Mouse (Mus musculus) layer of hippocampus, adult 11-12 months (tissue): ENCODE data around the gene Spata13.

Source experiments
- DNase-seq: peaks from one replicate; pipeline ENCODE4 v3.0.0; 2022; ENCODE audit warnings: low spot score

Gene Spata13

DNA sequence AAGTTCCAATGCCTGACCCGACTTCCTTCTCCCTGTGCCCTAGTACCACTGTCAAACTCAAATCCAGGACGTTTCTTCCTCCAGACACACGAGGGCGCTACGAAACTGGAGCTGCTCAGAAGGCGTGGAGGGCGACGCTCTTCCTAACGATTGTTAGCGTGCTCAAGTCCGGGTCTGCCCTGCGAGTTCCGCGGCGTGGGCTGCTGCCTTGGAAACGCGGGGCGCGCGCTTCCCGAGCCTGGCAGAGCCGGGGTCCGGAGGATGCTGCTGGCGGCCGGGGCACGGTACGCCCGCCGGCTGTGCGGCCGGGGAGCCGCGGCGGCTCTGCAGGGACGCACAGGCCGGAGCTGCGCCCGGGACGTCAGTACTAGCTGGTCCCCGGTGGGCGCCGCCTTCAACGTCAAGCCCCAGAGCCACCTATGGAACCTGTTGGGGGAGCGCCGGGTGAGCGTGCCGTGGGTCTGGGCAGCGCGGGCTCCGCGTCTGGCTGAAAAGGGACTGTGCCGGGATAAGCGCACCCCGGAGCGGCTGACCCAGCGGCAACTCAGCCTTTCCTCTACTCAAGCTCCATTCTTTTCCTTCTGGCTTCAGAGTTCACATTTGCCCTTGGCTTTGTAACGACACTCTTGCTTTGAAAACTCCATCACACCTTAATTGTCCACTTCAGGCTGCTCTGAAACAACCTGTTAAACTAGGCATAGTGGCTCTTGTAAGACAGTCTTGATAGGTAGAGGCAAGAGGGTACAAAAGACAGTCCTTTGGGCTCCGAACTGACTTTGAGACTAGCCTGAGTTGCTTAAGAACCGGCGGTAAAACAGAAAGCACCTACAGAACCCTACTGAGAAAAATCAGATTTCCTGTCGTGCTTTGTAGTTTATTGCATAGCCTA lies 150.9 kb downstream of the Spata13 start, which contains the start of gene Mipep:
Gene Mipep, plus strand, starts transcription at position 147 of the 889 bp plus-strand sequence.
- DNase-seq, result peak; percentile 84

DNA sequence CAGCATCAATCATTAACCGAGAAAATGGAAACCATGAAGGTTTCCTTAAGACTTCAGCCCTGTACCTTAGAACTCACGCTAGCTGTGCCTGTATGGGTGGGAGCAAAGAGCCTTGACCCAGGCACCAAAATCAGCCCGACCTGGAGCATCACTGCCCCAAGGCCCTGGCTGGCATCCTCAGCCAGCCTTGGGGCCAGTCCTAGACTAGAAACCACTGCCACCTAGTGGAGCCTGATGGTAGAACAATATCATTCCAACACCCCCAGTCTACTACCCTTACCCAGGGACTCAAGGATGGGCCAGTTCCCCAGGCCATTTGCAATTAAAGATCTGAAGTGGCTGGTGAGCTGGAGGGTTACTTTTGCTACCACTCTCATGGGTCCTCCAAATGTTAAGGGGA lies 156.3 kb downstream of the Spata13 start:
- peak; percentile 64 for DNase-seq

DNA sequence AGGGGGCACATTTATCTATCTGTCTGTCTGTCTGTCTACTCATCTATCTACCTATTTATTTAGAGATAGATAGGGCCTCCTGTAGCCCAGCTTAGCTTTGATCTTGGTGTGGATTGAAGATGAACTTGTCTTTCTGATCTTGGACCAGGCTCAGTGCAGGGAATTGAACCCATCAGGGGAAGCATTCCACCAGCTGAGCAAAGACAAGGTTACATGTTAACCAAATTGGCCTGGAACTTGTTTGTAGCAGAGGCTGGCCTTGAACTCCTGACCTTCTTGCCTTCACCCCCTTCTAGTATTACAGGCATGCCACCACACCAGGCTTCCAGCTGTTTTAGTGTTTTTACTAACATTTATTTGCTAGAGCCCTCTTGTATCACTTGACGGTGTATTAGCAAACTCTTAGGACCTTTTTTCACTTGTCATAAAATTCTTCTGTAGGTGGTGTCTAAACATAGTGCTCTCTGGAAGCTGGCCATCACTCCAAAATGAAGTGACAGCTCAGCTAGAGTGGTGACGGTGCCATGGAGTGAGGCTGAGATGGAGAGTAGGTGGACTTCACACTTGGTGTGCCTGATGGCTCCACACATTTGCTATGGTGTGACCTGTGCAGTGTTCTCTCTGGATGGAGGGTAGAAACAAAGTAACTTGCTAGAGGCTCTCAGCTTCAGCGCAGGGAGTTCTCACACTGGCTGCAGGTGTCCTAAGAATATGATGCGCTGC lies 163.0 kb downstream of the Spata13 start:
- DNase-seq, result no peak

DNA sequence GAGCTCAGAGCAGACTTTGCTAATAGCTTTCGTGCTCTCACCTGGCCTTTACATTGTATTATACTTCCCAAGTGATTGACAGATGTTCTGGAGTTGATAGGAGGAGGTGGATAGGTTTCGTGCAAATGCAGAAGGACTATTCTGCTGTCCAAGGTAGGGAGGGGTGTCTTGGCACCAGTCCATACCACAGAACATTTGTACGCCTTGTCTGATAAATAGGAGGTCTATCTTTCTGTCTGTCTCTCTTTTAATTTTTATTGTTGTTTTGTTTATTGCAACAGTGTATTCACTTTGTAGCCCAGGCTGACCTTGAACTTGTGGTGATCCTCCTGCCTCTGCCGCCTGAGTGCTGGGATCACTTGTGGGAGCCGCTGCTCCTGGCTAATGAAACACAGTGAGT lies 163.8 kb downstream of the Spata13 start:
- DNase-seq, result no peak

DNA sequence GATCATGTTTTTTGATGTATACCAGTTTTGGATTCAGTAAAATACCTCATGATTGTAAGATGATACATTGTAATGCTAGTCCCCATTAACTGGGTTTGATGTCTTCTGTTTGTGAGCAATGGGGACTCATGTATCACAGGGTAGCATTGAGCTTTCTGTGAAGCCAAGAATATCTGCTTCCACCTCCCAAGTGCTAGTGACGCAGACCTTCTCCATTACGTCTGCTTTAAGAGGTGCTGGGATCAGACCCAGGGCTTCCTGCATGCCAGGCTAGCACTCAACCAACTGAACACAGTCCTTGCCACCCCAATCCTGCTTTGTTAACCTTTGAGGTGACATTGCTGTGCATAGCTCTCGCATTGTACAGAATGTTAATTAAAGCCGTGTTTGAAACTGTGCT lies 164.9 kb downstream of the Spata13 start:
- no peak for DNase-seq

DNA sequence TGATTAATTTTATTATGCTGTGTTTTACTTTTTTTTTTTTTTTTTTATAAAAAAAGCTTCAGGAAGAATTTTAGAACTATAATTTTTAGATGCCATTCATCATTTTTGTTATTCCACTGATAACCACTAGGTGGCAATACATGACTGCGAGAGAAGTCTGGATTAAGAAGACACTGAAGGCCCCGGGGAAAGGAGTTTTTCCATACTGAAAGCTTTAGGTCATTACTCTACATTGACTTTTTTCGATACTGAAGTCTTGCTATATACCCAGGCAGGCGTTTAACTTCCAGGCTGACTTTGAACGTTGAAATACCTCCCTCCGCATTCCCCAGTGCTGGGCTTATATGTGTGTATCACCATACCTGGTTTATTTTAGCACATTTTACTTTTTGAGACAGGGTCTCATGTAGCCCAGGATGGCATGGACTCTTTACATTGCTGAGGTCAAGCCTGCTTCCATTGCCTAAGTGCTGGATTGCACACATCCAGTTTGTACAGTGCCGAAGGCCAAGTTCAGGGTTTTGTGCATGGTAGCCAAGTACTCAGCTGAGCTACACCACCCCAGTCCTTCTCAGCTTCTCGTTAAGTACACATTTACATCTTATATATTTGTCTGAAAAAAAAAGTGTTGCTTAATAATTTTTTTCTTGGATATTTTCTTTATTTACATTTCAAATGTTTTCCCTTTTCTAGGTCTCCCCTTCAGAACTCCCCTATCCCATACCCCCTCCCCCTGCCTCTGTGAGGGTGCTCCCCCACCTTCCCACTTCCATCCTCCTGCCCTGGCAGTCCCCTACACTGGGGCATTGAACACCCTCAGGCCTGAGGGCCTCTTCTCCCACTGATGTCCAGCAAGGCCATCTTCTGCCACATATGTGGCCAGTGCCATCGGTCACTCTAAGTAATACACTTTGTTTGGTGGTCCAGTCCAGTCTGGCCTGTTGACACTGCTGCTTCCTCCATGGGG lies 166.2 kb downstream of the Spata13 start:
- peak; percentile 27 for DNase-seq

DNA sequence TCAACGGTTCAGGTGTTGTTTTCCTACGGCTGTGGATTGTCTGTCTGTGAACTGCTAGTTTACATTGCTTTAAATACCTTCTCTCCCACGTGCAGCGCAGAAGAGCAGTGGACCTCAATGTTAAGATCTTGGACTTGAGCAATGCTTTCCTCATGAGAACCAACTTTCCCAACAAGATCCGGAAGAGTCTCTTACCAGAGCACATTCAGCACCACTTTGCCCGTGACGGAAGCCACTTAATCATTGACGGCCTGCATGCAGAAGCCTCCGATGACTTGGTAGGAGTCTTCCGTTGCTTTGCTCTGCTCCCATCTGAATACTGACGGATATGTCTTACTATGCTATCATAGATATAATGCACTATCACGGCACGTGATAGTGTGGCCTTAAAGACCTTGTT lies 168.2 kb downstream of the Spata13 start:
- no peak for DNase-seq

DNA sequence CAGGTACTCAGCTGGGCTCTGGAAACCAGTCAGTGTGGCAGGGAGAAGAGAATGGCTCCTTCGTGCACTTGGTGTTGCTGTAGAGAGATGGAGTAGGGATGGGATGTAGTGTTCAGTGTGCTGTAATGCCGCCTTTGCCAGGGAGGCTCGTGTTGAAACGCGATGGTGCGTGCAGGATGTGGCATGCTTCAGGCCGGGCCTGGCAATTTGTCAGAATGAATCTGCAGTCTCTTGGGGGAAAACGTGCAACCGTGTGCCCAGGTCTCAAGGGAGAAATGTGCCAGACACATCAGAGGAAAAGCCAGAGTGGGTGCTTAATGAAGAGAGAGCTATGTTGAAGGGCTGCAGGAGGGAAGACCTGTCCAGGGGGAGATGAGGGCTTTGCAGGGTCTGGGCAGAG lies 171.2 kb downstream of the Spata13 start:
- DNase-seq, result no peak

DNA sequence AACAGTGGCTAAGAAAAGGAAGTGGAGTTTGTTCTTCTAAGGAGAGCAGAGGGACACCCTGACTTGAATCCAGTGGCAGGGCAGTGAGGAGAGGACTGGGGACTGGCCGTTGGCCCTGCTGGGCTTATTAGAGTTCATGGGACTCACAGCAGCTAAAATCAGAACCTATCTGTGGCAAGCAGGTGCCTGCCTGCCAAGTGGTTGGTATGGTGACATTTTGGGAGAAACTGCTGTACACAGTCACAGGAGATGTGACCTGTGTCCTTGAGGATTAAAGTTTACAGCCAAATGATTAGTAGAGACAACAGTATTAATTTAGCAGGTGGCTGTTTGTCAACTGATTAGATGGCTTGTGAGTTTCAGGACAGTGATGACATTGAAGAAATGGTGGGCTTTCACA lies 172.1 kb downstream of the Spata13 start:
- DNase-seq, result no peak

DNA sequence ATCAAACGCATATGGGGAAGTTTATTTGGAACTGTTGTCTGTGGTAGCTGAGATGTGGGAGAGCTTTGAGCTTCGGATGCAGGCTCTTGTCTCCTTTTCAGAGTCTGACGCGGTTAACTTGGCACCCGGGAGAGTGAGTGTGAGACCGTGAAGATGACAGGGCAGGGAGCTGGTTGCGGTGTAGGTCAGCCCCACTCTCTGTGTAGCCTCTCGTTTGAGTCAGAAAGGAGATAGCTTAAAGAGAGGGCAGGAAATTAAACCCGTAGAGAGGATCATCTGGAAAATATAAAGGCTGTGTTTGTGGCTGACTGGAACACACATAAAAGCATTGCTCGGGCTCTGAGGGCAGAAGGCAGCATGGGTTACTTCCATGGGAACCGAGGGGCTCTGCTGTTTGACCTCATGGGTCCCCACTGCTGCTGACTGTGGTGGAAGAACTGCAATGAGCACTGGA lies 173.1 kb downstream of the Spata13 start:
- no peak for DNase-seq

DNA sequence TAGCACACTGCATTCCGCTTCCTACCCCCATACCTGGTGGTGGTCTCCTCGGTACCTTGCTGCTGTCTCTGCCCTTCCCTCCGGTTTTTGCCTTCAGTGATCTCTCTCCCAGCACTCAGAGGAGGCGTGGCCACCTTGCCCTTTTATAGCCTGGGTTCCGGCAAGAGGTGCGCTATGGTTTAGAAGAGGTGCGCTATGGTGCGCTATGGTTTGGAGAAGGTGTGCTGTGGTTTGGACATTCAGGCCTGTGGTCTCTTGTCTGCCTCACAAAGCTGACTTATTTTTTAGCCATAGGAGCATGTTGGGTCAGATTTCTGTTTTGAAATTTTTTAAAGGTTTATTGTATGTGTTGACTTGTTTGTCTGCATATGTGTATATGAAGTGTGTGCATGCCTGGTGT lies 176.1 kb downstream of the Spata13 start:
- DNase-seq, result no peak

DNA sequence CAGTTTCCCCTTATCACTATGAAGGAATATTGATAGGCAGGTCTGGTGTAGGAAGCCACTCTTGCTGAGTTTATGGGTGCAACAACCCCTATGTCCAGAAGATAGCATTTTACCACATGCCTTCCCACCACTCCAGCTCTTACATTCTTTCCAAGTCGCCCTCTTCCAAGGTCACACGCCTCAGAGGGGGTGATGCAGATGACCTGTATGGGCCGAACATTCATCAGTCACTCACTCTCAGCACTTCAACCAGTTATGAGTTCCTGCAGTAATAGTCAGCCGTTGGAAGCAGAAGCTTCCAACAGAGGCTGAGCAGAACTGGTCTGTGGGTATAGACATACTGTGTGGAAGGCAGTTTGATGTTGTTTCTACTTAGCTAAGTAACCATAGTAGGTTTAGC lies 177.7 kb downstream of the Spata13 start:
- no peak for DNase-seq
